Mouse (Mus musculus) heart, postnatal 4 days (tissue): ENCODE data around the gene Dpf3. TPM values are rescaled to one million over a fixed set of nuclear protein-coding genes. Genes with fewer than 3 reads are reported as not detected.

Experiments used
- DNase-seq: peaks from one replicate; pipeline ENCODE4 v3.0.0; 2021
- total RNA-seq, 2 experiments: library from RNA; stranded (reverse); gene quantifications; 2 replicates each; pipeline ENCODE4 v1.2.3; 2021

Gene Dpf3
- total RNA-seq, 2 experiments from 2014 or later = 19.6 to 20.2 TPM

DNA sequence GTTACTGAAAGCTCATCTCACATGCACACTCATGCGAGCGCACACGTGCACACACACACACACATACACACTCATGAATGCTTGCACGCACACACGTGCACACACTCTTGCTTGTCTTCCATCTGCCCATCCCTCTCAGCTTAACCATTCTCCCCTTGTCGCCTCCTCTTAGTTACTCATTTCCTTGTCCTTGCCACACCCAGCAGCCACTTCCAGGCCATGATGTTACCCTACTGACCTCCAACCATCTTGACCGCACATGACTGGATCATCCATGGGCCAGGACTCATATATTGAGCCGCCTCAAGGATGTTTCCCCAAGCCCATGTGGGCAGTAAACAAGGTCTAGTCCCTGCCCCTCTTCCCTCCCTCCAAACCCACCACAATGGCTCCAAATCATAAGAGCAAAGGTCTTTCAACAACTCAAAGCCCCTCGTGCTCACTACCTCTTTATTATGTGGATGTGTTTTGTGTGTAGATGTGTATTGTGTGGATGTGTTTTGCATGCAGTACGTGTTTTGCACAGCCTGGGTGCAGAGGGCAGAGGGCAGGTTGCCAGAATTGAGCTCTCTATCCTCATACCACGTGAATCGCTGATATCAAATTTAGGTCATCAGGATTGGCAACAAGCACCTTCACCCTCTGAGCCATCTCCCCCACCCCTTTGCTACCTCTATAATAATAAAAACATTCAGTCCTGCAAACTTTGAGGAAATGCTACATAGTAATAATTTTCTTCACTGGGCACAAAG is 82.0 kb downstream of the Dpf3 start:
- DNase-seq = no peak

- DNase-seq = no peak
Measured at GRCm38 (mm10) chr12:83402270-83402669, 85.2 kb downstream of the Dpf3 start.

GRCm38 (mm10) chr12:83392011-83392410 is 95.5 kb downstream of the Dpf3 start:
- no peak for DNase-seq

- no peak for DNase-seq
Measured at GRCm38 (mm10) chr12:83387554-83387953, 100.0 kb downstream of the Dpf3 start.

DNA sequence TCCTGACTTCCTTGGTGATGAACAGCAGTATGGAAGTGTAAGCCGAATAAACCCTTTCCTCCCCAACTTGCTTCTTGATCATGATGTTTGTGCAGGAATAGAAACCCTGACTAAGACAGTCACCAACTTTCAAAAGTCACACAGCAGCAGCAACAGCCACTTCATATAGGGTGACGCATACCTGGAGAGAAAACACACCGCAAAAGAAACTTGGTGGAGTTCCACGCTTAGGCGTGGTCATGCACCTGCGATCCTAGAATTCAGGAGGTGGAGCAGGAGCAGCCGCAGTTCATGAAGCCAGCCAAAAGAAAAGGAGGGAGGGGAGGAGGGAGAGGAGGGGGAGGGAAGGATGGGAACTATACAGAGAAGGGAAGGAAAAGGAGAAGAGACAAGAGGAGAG is 106.4 kb downstream of the Dpf3 start:
- DNase-seq = no peak

GRCm38 (mm10) chr12:83380016-83380415 is 107.5 kb downstream of the Dpf3 start:
- no peak for DNase-seq

DNA sequence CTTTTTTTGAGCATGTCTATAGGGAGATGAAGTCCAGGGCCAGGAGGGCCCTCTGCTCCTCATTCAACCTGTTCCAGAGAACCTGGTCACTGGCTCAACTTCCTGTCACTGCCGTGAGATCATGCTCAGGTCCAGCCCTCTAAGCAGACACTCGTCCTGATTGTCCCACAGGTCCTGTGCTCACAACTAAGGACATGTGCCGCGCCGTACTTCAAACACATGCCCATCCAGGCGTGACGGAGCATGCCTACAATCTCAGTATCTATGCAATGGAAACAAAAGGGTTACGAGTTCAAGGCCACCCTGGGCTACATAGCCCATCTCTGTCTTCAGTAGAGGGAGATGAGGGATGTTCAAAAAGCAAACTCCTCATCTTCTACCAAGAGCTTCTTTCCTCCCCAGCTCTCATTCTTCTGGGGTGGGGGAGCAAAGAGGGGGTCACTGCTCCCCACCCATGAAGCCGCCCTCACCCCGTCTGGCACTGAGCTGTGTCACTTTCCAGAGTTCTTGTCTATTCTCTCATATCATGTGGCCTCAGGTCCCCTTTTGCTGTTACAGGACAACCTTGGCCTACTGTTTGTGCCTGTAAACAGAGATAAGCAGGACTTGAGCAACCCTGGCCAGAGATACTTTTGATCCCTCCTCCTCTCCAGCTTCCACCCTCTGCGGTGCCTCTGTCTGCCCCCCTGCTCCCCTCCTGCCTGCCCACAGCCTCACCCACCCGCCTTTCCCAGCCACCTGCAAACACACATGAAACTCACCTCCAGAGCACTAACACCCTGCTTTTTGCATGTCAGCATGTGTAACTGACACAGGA is 112.3 kb downstream of the Dpf3 start:
- peak; percentile 27 for DNase-seq

DNA sequence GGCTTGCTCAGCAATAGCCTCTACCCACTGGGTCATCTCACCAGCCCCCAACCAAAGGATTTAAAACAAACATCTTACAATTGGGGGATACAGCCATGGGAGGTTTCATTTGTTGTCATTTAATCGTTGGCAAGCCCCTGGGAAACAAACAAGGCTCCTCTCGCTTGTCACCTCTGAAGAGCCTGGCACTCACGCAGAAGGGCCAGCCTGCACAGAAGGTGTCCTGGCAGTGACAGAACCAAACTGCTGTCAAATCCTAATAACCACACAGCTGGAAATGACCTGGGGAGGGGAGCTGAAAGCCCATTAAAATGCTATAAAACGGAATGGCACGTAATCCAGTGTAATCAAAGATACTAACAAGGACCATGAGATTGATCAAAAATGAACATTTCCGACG is 114.4 kb downstream of the Dpf3 start:
- DNase-seq = no peak

GRCm38 (mm10) chr12:83372290-83372689 is 115.2 kb downstream of the Dpf3 start:
- no peak for DNase-seq

- DNase-seq = no peak
Measured at GRCm38 (mm10) chr12:83370221-83370620, 117.3 kb downstream of the Dpf3 start.

- DNase-seq = no peak
Measured at GRCm38 (mm10) chr12:83369416-83369815, 118.1 kb downstream of the Dpf3 start.

DNA sequence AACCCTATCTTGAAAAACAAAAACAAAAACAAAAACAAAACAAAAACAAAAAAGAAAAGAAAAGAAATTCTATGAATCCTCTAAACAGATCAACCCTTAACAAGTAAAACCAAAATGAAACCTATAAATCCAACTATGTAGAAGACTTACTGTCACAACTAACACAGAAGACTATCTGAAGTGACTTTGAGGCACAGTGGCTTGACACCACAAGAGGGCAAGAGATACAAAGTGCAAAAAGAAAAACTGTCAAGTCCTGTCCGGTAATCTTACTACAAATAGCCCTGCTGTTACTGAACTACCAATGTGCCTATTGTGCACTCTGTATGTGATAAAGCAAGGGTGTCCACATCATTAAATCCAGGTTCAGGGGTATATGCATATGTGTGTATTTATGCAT is 120.0 kb downstream of the Dpf3 start:
- DNase-seq = no peak

- DNase-seq = no peak
Measured at GRCm38 (mm10) chr12:83364771-83365170, 122.7 kb downstream of the Dpf3 start.

DNA sequence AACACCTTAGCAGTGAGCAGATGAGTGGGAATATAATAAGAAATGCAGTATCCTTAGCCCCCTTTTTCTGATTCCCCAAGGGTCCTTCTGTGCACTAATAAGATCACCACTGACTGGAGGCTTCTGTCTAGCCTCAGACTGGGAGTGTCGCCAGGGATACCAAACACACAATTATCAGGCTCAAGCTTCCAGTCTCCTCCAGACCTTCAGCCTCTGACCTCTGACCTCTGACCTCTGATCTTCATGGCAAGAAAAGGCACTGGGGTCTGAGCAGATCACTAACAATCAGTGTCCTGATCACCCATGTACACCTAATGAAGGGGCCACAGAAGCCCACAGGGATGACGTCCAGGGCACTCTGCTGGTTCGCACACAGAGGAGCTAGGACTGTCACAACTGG is 125.7 kb downstream of the Dpf3 start:
- no peak for DNase-seq

- peak; percentile 42 for DNase-seq
Measured at GRCm38 (mm10) chr12:83352640-83353039, 134.9 kb downstream of the Dpf3 start.

- DNase-seq = no peak
Measured at GRCm38 (mm10) chr12:83349736-83350135, 137.8 kb downstream of the Dpf3 start.

GRCm38 (mm10) chr12:83348246-83348645 is 139.3 kb downstream of the Dpf3 start:
- no peak for DNase-seq

DNA sequence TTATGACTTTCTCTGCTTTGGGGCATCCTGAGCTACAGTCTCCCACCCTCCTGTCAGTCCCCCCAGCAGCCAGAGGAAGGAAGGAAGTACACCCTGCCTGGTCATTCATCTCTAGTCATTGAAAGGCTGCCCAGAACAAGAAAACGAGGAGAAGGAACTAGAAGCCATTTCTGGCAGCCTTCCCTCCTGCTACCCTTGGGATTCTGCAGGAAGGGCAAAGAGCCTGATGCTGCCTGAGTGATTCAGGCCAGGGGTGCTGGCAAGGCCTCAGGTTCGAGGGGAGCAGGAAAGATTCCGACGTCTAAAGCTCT is 144.7 kb downstream of the Dpf3 start:
- peak; percentile 57 for DNase-seq

- DNase-seq = no peak
Measured at GRCm38 (mm10) chr12:83342035-83342874, 145.3 kb downstream of the Dpf3 start.

- no peak for DNase-seq
Measured at GRCm38 (mm10) chr12:83340960-83341359, 146.6 kb downstream of the Dpf3 start.

DNA sequence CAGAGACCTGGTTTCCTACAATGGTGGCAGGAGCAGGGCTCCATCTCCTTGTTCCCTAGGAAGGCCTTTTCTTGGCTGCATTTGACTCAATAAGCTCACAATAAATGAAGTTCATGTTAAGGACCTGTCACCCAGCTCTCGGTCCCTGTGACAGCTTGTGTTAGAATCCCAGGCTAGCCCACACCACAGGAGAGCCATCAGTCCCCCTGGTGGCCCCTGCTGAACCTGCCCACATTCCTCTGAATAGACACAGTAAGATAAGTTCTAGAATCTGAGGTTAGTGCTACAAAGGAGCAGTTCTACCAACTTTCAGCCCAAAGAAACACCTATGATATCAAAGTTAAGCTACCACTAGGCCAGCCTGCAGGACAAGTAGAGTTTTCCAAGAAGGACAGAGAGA is 149.2 kb downstream of the Dpf3 start:
- DNase-seq = no peak

- no peak for DNase-seq
Measured at GRCm38 (mm10) chr12:83337776-83338149, 149.8 kb downstream of the Dpf3 start.

- no peak for DNase-seq
Measured at GRCm38 (mm10) chr12:83337077-83337775, 150.3 kb downstream of the Dpf3 start.
